Mouse (Mus musculus) heart, embryonic 13.5 days (tissue): ENCODE results near the gene Atp13a2. TPM values are rescaled to one million over a fixed set of nuclear protein-coding genes. Genes with fewer than 3 reads are reported as not detected.

Experiments
- ATAC-seq: fragments of 200-750 bp; cut with Nextera tagmentation; 2 replicates; pipeline ENCODE4 v1.8.0; 2017; ENCODE audit warnings: moderate TSS enrichment; ENCODE audit not compliant: insufficient number of reproducible peaks, low FRiP score, low TSS enrichment; ENCODE audit errors: extremely low read depth
- H3K27ac ChIP-seq: fragments of 300-500 bp; sonication (generic); replicated peaks from 2 replicates; pipeline ENCODE4 v1.5.1; 2015; ENCODE audit warnings: moderate library complexity, mild to moderate bottlenecking, inconsistent platforms
- H3K27me3 ChIP-seq: fragments of 300-500 bp; sonication (generic); replicated peaks from 2 replicates; pipeline ENCODE4 v1.6.1; 2015; ENCODE audit warnings: mild to moderate bottlenecking, inconsistent platforms
- H3K36me3 ChIP-seq: fragments of 300-500 bp; sonication (generic); 2 replicates; pipeline ENCODE4 v1.6.1; 2015; ENCODE audit warnings: mild to moderate bottlenecking, inconsistent platforms
- H3K4me1 ChIP-seq: fragments of 300-500 bp; sonication (generic); 2 replicates; pipeline ENCODE4 v1.6.1; 2015; ENCODE audit warnings: inconsistent platforms
- H3K4me2 ChIP-seq: fragments of 300-500 bp; sonication (generic); 2 replicates; pipeline ENCODE4 v1.6.1; 2015; ENCODE audit warnings: inconsistent platforms, mild to moderate bottlenecking, moderate library complexity
- H3K4me3 ChIP-seq: fragments of 300-500 bp; sonication (generic); 2 replicates; pipeline ENCODE4 v1.5.1; 2015; ENCODE audit warnings: moderate library complexity, mild to moderate bottlenecking, inconsistent platforms
- H3K9ac ChIP-seq: fragments of 300-500 bp; sonication (generic); 2 replicates; pipeline ENCODE4 v1.6.1; 2015; ENCODE audit warnings: inconsistent platforms, mild to moderate bottlenecking, moderate library complexity
- H3K9me3 ChIP-seq: fragments of 300-500 bp; sonication (generic); 2 replicates; pipeline ENCODE4 v1.6.1; 2016; ENCODE audit warnings: inconsistent platforms
- WGBS: fragments of 180-500 bp; shearing (Covaris S2); methylation state at CpG from one replicate; pipeline ENCODE4 v1.1.7; 2015; ENCODE audit warnings: mixed read lengths; 5-methylcytosine and 5-hydroxymethylcytosine counted together
- polyA plus RNA-seq: library from polyadenylated mRNA; unstranded; fragments of >200 nt; fragmentation: Nextera tagmentation; extraction: Ambion mirVana; gene quantifications from 2 replicates; pipeline ENCODE4 v1.2.1, GENCODE M21; 2015

The Atp13a2 gene
- polyA plus RNA-seq = 28.7 and 29.4 TPM in 2 replicates

DNA sequence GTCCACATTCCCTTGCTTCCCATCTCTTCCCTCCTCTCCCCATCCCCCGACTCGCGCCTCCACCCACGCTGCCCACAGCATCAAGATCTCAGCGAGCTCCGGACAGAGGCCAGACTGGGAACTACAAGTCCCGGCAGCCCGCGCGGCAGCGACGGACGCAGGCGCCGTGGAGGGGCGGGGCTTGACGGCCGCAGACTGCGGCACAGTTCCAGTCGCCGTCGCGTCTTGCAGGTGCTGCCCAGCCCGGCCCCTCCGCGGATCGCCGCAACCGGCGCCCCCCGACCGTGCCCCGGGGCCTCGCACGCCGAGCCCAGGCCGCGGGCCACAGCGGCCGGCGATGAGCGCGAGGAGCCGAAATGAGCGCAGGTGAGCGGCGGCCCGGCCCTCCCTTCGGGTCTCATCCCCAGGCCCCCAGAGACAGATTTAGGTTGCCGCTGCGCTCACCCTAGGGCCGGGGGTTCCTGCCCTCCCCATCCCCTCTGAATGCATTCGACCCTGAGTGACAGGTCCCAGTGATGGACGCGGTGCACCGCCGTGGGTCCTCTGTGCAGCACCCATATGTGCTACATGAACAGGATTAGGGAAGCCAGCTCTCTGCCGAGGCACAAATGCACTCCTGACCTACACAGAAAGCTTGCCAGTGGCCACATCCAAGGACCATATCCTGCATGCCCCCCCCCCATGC, at the start of gene Atp13a2:
Gene Atp13a2, plus strand, starts transcription at position 163 of the 685 bp plus-strand sequence.
- Histone ChIP-seq H3K4me1 (peaks cover 40% of the 10 kb centered on the region), H3K9ac (peak within 1 kb of the TSS; percentile 96), H3K9me3 (no peaks in the 10 kb centered on the region; the same call in 1 of the 2 replicates), H3K4me2 (peak within 1 kb of the TSS; percentile 93), H3K36me3 (0 out of 2 replicates have a peak, but pooled peaks cover under 1% of the 10 kb centered on the region), H3K27me3 (0 out of 2 replicates have a peak, but pooled peaks cover 7% of the 10 kb centered on the region), H3K4me3 (peak within 1 kb of the TSS; percentile 95), H3K27ac (0 out of 2 replicates have a peak within 1 kb of the TSS, but pooled peaks have one; percentile 28)
- WGBS = under 1% methylated on average over 58 of the region's 58 CpGs
- peak; percentile 76 for ATAC-seq

- H3K27ac ChIP-seq = no peak overlapping the region
- WGBS = 79% methylated on average over 12 of the region's 12 CpGs
- H3K36me3 ChIP-seq = no peaks in the 10 kb centered on the region
Measured at GRCm38 (mm10) chr4:140944356-140944755, 42.3 kb upstream of the Atp13a2 start.

DNA sequence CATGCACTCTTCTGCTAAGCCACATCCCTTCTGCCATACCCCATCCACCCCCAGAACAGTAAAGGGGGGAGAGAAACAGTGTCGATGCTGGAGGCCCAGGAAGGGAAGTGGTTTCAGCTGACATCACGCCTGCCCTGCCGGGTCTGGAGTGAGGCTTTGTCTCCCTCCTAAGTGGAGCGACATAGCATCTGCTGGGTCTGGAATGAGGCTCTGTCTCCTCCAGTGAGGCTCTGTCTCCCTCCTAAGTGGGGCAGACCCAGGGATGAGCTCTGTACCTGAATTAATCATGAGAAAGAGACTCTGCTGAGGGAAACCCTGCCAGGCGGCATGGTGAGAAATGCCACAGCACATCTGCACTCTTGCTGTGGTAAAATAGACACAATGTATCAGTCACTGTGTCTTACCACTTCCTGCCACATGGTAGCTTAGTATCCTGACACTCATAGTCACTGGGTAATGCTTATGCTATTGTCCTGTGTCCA, 41.7 kb upstream of the Atp13a2 start:
- Histone ChIP-seq H3K9ac (no peak overlapping the region), H3K27ac (no peak overlapping the region), H3K27me3 (no peaks in the 10 kb centered on the region), H3K4me2 (no peak overlapping the region), H3K9me3 (peaks cover 8% of the 10 kb centered on the region), H3K4me3 (no peak overlapping the region), H3K36me3 (no peaks in the 10 kb centered on the region), H3K4me1 (peaks cover 7% of the 10 kb centered on the region; the same call in 1 of the 2 replicates)
- 71% methylated on average over 5 of the region's 5 CpGs for WGBS
- no peak for ATAC-seq

More at GRCm38 (mm10) chr4:140944356-140944755, 42.3 kb upstream of the Atp13a2 start:
- Histone ChIP-seq H3K4me3 (no peak overlapping the region), H3K4me1 (peaks cover 7% of the 10 kb centered on the region; the same call in 1 of the 2 replicates), H3K9ac (no peak overlapping the region), H3K27me3 (no peaks in the 10 kb centered on the region), H3K4me2 (no peak overlapping the region), H3K9me3 (peaks cover 8% of the 10 kb centered on the region)
- ATAC-seq = no peak

GRCm38 (mm10) chr4:140945571-140945970, 41.1 kb upstream of the Atp13a2 start:
- H3K27me3 ChIP-seq = no peaks in the 10 kb centered on the region
- no peak overlapping the region for H3K27ac ChIP-seq
- H3K4me2 ChIP-seq = no peak overlapping the region
- ATAC-seq = no peak
- no peak overlapping the region for H3K9ac ChIP-seq
- H3K4me3 ChIP-seq = no peak overlapping the region
- no peaks in the 10 kb centered on the region for H3K36me3 ChIP-seq
- H3K9me3 ChIP-seq = peaks cover 8% of the 10 kb centered on the region
- peaks cover 9% of the 10 kb centered on the region for H3K4me1 ChIP-seq
- 87% methylated on average over 4 of the region's 4 CpGs for WGBS

DNA sequence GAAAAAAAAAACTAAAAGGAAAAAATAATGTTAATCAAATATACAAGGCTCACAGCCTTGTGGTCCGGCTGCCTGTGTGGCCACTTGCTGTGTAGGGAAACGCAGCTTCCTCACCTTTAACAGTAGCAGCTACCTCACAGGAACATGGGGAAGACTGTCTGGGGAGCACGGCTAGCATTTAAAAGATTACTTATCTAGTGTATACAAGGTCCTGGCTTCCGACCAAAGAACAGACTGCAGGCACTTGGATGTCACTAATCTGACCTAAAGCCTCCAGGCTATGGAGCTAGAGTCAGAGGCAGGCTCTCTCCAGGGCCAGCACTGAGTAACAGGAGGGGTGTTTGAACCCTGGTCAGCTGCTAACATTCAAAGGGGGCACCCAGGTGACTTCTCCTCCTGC, 40.6 kb upstream of the Atp13a2 start:
- Histone ChIP-seq H3K9me3 (peaks cover 8% of the 10 kb centered on the region), H3K9ac (no peak overlapping the region), H3K27ac (no peak overlapping the region), H3K4me2 (no peak overlapping the region), H3K4me3 (no peak overlapping the region), H3K27me3 (no peaks in the 10 kb centered on the region), H3K4me1 (peaks cover 14% of the 10 kb centered on the region), H3K36me3 (no peaks in the 10 kb centered on the region)
- 42% methylated on average over 4 of the region's 4 CpGs for WGBS
- no peak for ATAC-seq

- Histone ChIP-seq H3K9me3 (peaks cover 8% of the 10 kb centered on the region), H3K27ac (no peak overlapping the region), H3K4me1 (peaks cover 14% of the 10 kb centered on the region), H3K27me3 (no peaks in the 10 kb centered on the region), H3K36me3 (no peaks in the 10 kb centered on the region), H3K4me2 (no peak overlapping the region), H3K4me3 (no peak overlapping the region), H3K9ac (no peak overlapping the region)
- ATAC-seq = no peak
- 82% methylated on average over 14 of the region's 14 CpGs for WGBS
Measured at GRCm38 (mm10) chr4:140946580-140947205, 40.0 kb upstream of the Atp13a2 start.

DNA sequence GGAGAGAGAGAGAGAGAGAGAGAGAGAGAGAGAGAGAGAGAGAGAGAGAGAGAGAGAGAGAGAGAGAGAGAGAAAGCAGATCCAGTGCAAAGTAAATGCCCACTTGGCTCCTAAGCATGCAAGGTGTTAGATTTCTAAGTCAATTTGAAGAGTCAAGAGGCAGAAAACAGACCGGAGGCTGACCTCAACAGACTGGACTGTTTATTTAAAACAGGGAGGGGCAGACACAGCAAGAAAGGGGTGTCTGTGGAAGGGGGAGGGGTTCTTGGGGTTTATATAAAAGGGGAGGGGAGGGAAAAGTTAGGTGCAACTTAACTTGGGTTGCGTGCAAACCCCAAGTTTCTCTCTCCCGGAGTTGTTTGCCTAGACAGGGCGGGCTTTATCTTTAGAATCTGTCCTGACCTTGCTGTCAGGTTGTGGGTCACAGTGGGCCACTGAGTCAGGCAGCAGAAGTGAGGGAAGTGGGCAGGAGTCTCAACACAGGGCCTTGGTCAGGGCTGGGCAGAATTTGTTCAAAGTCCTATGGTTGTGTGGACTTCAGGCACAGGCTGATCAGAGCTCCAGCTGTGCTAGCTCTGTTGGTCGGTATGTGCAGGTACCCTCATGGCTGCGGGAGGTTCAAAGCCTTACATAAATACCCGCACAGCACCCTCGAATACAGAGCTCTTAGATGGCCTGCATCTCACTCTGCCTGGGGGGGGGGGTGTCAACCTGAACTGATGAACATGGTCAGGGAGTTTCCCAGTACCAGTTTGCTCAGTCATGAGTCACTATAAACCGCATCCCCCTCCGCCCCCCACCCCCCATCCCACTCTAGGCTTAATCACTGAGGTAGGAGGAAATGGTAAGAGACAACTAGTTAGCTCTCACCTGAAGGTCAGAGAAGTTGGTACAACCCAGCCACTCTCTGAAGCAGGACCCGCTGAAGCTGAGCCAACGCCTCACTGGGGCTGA, 38.9 kb upstream of the Atp13a2 start:
- Histone ChIP-seq H3K27ac (no peak overlapping the region), H3K9me3 (peaks cover 8% of the 10 kb centered on the region), H3K36me3 (no peaks in the 10 kb centered on the region), H3K4me1 (peaks cover 14% of the 10 kb centered on the region), H3K4me3 (no peak overlapping the region), H3K27me3 (no peaks in the 10 kb centered on the region), H3K4me2 (no peak overlapping the region), H3K9ac (no peak overlapping the region)
- ATAC-seq = no peak
- WGBS = 78% methylated on average over 12 of the region's 12 CpGs

- ATAC-seq = no peak
- Histone ChIP-seq H3K4me2 (no peak overlapping the region), H3K9ac (no peak overlapping the region), H3K9me3 (peaks cover 8% of the 10 kb centered on the region), H3K4me1 (peaks cover 14% of the 10 kb centered on the region), H3K27me3 (no peaks in the 10 kb centered on the region), H3K4me3 (no peak overlapping the region), H3K27ac (no peak overlapping the region), H3K36me3 (no peaks in the 10 kb centered on the region)
- 86% methylated on average over 6 of the region's 6 CpGs for WGBS
Measured at GRCm38 (mm10) chr4:140948481-140948880, 38.2 kb upstream of the Atp13a2 start.

- Histone ChIP-seq H3K4me1 (peaks cover 14% of the 10 kb centered on the region), H3K27ac (no peak overlapping the region), H3K9ac (no peak overlapping the region), H3K36me3 (no peaks in the 10 kb centered on the region), H3K9me3 (peaks cover 3% of the 10 kb centered on the region; the same call in 1 of the 2 replicates), H3K4me3 (no peak overlapping the region), H3K4me2 (no peak overlapping the region), H3K27me3 (no peaks in the 10 kb centered on the region)
- ATAC-seq = no peak
- 82% methylated on average over 8 of the region's 8 CpGs for WGBS
Measured at GRCm38 (mm10) chr4:140949052-140949451, 37.6 kb upstream of the Atp13a2 start.

- WGBS = 82% methylated on average over 16 of the region's 16 CpGs
- H3K4me1 ChIP-seq = peaks cover 14% of the 10 kb centered on the region
- H3K4me3 ChIP-seq = no peak overlapping the region
- H3K27me3 ChIP-seq = no peaks in the 10 kb centered on the region
- H3K9ac ChIP-seq = no peak overlapping the region
- no peak for ATAC-seq
- H3K9me3 ChIP-seq = no peaks in the 10 kb centered on the region
- no peak overlapping the region for H3K4me2 ChIP-seq
- no peak overlapping the region for H3K27ac ChIP-seq
- H3K36me3 ChIP-seq = no peaks in the 10 kb centered on the region
Measured at GRCm38 (mm10) chr4:140949616-140950015, 37.1 kb upstream of the Atp13a2 start.

DNA sequence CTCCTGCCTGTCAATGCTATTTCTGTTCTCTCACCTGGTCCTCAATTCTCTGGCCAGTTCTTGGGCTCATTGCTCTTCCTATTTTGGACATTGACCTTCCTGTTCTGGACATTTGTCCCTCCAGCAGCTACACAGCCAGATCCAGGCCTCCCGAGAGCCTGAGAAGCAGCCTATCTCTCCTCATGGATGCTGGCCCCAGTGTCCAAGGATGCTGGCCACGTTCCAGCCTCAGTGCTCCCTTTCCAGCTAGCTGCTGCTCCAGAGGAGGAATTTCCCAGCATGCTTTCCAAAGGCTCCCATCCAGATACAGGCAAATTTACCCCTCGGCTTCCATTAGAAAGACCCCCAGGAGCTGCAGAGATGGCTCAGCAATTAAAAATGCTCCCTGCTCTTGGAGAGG, 36.1 kb upstream of the Atp13a2 start:
- Histone ChIP-seq H3K9me3 (no peaks in the 10 kb centered on the region), H3K9ac (no peak overlapping the region), H3K27ac (no peak overlapping the region), H3K4me2 (no peak overlapping the region), H3K4me1 (peaks cover 14% of the 10 kb centered on the region), H3K36me3 (no peaks in the 10 kb centered on the region), H3K27me3 (0 out of 2 replicates have a peak, but pooled peaks cover 1% of the 10 kb centered on the region), H3K4me3 (no peak overlapping the region)
- 29% methylated on average over 3 of the region's 3 CpGs for WGBS
- ATAC-seq = no peak
